Mouse (Mus musculus): ENCODE data around the gene Pon3.

GRCm38 (mm10) chr6:5177967-5178891, 77.9 kb downstream of the Pon3 start:
- TF ChIP-seq CTCF (conservative IDR thresholded peaks at IDR 0.05; ENCODE audit: low read length): no peak
- no peak for TF ChIP-seq POU5F1 (IDR thresholded peaks at IDR 0.05; ENCODE audit: borderline replicate concordance, low read length)

All from E14TG2a.4 (cell line).